Mouse (Mus musculus) midbrain, embryonic 16.5 days (tissue): ENCODE data around the gene Gtsf2. TPM values are rescaled to one million over a fixed set of nuclear protein-coding genes. Genes with fewer than 3 reads are reported as not detected.

Experiments
- ATAC-seq: fragments of 200-750 bp; cut with Nextera tagmentation; 2 replicates; pipeline ENCODE4 v1.8.0; 2017; ENCODE audit warnings: moderate TSS enrichment
- H3K27ac ChIP-seq: fragments of 300-500 bp; sonication (generic); 2 replicates; pipeline ENCODE4 v1.5.1; 2014; ENCODE audit warnings: mild to moderate bottlenecking, low read length, mixed read lengths
- H3K27me3 ChIP-seq: fragments of 300-500 bp; sonication (generic); 2 replicates; pipeline ENCODE4 v1.6.1; 2014; ENCODE audit warnings: low read depth, low read length, mixed read lengths; ENCODE audit not compliant: control insufficient read depth, insufficient read depth
- H3K36me3 ChIP-seq: fragments of 300-500 bp; sonication (generic); 2 replicates; pipeline ENCODE4 v1.6.1; 2014; ENCODE audit warnings: mild to moderate bottlenecking, low read length, moderate library complexity, mixed read lengths; ENCODE audit not compliant: control insufficient read depth, insufficient read depth
- H3K4me1 ChIP-seq: fragments of 300-500 bp; sonication (generic); 2 replicates; pipeline ENCODE4 v1.6.1; 2014; ENCODE audit warnings: mild to moderate bottlenecking, low read length, mixed read lengths; ENCODE audit not compliant: control insufficient read depth, insufficient read depth
- H3K4me2 ChIP-seq: fragments of 300-500 bp; sonication (generic); 2 replicates; pipeline ENCODE4 v1.6.1; 2014; ENCODE audit warnings: mild to moderate bottlenecking, low read length, mixed read lengths
- H3K4me3 ChIP-seq: fragments of 300-500 bp; sonication (generic); 2 replicates; pipeline ENCODE4 v1.5.1; 2014; ENCODE audit warnings: low read depth, mild to moderate bottlenecking, low read length, moderate library complexity, mixed read lengths
- H3K9ac ChIP-seq: fragments of 300-500 bp; sonication (generic); 2 replicates; pipeline ENCODE4 v1.6.1; 2014; ENCODE audit warnings: low read depth, low read length, mixed read lengths
- H3K9me3 ChIP-seq: fragments of 300-500 bp; sonication (generic); replicated peaks from 2 replicates; pipeline ENCODE4 v1.6.1; 2014; ENCODE audit warnings: mild to moderate bottlenecking, low read length, mixed read lengths; ENCODE audit not compliant: control insufficient read depth, poor library complexity, severe bottlenecking
- WGBS: fragments of 180-500 bp; shearing (Covaris S2); extraction: QIAGEN DNeasy Blood & Tissue Kit; methylation state at CpG from one replicate; pipeline ENCODE4 v1.1.7; 2014; 5-methylcytosine and 5-hydroxymethylcytosine counted together
- polyA plus RNA-seq: library from polyadenylated mRNA; unstranded; fragments of >200 nt; fragmentation: Nextera tagmentation; extraction: Ambion mirVana; gene quantifications from 2 replicates; pipeline ENCODE4 v1.2.1, GENCODE M21; 2015

Gene Gtsf2
- not detected in 2 replicates for polyA plus RNA-seq

GRCm38 (mm10) chr15:103448369-103448768 lies at the start of gene Gtsf2:
Gene Gtsf2, minus strand, starts transcription at chr15:103448469.
- 8% methylated on average over 3 of the region's 3 CpGs for WGBS
- no peak for ATAC-seq
- H3K36me3 ChIP-seq = no peaks in the 10 kb centered on the region
- H3K9ac ChIP-seq = no peak within 1 kb of the TSS
- H3K9me3 ChIP-seq = no peaks in the 10 kb centered on the region
- no peak within 1 kb of the TSS for H3K27ac ChIP-seq
- no peaks in the 10 kb centered on the region for H3K27me3 ChIP-seq
- H3K4me2 ChIP-seq = no peak within 1 kb of the TSS
- H3K4me1 ChIP-seq = no peaks in the 10 kb centered on the region
- H3K4me3 ChIP-seq = no peak within 1 kb of the TSS

DNA sequence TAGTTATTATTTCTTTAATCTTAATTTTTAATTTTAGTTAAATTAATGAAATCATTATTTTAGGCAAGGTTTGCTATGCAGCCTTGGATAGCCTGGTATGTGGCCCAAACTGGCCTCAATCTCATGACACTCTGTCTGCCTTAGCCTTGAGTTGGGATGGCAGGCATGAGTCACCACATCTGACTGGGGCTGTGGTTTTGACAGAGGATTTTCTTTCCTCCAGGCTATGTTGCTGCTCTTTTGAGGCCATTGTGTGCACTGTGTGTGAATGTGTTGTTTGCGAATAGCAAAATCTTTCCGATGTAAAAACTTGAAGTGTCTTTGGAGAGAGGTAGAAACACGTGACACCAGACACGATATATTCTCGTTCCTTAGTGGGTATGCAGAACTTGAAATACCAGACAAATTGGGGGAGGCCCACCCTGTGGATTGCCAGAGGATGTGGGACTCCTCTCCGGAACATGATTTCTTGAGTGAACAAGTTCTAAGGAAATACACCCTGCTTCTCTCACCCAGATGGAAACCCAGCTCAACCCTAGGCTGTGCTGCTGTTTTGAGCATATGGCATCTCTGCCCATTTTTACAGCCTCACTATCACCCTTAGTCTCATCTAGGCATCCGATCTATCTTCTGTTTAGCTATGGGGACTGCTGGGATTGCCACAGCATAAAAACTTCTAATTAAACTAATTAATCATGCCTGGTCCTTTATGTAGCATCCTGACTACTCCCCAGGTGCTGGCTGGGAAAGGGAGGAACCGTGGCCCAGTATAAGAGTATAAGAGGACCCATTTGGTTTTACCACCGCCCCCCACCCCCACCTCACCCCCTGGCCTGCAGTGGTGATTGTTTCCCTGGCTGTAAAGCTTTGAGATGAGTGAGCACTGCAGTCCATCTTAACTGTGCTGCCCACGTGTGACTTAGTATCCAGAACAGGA lies 48.2 kb upstream of the Gtsf2 start:
- peaks cover 5% of the 10 kb centered on the region; the same call in 1 of the 2 replicates for H3K4me1 ChIP-seq
- no peak overlapping the region for H3K4me2 ChIP-seq
- no peaks in the 10 kb centered on the region for H3K9me3 ChIP-seq
- no peaks in the 10 kb centered on the region for H3K36me3 ChIP-seq
- no peak overlapping the region for H3K27ac ChIP-seq
- H3K27me3 ChIP-seq = no peaks in the 10 kb centered on the region
- ATAC-seq = no peak
- no peak overlapping the region for H3K9ac ChIP-seq
- 77% methylated on average over 10 of the region's 10 CpGs for WGBS
- no peak overlapping the region for H3K4me3 ChIP-seq

- WGBS = 54% methylated on average over 4 of the region's 4 CpGs
- Histone ChIP-seq H3K4me3 (no peak overlapping the region), H3K9ac (no peak overlapping the region), H3K4me2 (no peak overlapping the region), H3K9me3 (no peaks in the 10 kb centered on the region), H3K27ac (no peak overlapping the region), H3K4me1 (peaks cover 11% of the 10 kb centered on the region), H3K27me3 (no peaks in the 10 kb centered on the region), H3K36me3 (no peaks in the 10 kb centered on the region)
- no peak for ATAC-seq
These were observed 40.1 kb upstream of the Gtsf2 start for GRCm38 (mm10) chr15:103488336-103488735.

DNA sequence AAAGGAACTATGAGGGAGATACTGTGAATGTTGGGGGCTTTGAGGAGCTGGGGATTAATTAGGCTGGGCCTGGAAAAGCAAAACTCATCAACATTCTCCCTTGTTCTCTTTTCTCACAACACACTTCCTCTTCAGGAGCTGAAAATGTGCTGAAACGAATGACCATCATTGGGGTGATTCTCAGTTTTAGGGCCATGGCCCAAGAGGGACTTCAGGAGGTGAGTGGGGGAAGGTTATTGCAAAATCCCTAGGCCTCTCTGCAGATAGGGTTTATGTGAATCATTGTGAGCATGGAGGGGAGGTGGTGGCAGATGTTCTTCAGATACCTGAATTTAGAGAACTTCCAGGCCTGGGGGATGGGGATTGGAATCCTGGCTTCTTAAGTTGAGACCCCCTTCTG lies 38.4 kb upstream of the Gtsf2 start:
- H3K4me2 ChIP-seq = no peak overlapping the region
- H3K4me3 ChIP-seq = no peak overlapping the region
- no peaks in the 10 kb centered on the region for H3K27me3 ChIP-seq
- no peak overlapping the region for H3K27ac ChIP-seq
- H3K9ac ChIP-seq = no peak overlapping the region
- 74% methylated on average over 1 of the region's 1 CpGs for WGBS
- H3K9me3 ChIP-seq = no peaks in the 10 kb centered on the region
- ATAC-seq = no peak
- H3K4me1 ChIP-seq = peaks cover 14% of the 10 kb centered on the region
- no peaks in the 10 kb centered on the region for H3K36me3 ChIP-seq

- peaks cover 14% of the 10 kb centered on the region for H3K4me1 ChIP-seq
- 36% methylated on average over 3 of the region's 3 CpGs for WGBS
- H3K4me2 ChIP-seq = no peak overlapping the region
- H3K36me3 ChIP-seq = no peaks in the 10 kb centered on the region
- H3K27me3 ChIP-seq = no peaks in the 10 kb centered on the region
- ATAC-seq = 0 out of 2 replicates have a peak, but pooled peaks have one; percentile 22
- no peak overlapping the region for H3K9ac ChIP-seq
- H3K27ac ChIP-seq = peak overlapping the region; percentile 2; the same call in 1 of the 2 replicates
- H3K4me3 ChIP-seq = no peak overlapping the region
- H3K9me3 ChIP-seq = no peaks in the 10 kb centered on the region
These were observed 36.8 kb upstream of the Gtsf2 start for GRCm38 (mm10) chr15:103485106-103485505.

DNA sequence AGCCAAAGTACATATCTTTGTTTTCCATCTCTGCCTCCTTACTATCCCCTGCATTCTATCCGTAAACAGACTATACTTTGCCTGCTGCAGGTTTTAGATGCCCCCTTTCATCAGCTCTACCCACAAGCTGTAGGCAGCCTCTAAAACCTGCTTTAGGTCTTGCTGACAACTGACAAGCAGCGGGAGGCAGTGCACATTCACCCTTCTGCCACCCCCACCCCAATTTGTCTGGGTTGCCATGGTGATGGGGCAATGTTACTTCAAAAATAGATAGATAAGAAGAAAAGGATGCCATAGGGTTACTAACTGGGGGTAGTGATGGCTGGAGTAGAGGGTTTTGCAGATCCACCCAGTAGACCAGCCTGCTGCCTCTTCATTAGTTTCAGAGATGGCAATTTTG lies 36.2 kb upstream of the Gtsf2 start:
- no peaks in the 10 kb centered on the region for H3K9me3 ChIP-seq
- no peaks in the 10 kb centered on the region for H3K27me3 ChIP-seq
- ATAC-seq = peak; percentile 43
- WGBS = 29% methylated on average over 2 of the region's 2 CpGs
- peak overlapping the region; percentile 1; the same call in 1 of the 2 replicates for H3K27ac ChIP-seq
- no peak overlapping the region for H3K4me2 ChIP-seq
- H3K4me1 ChIP-seq = peaks cover 14% of the 10 kb centered on the region
- no peak overlapping the region for H3K9ac ChIP-seq
- H3K36me3 ChIP-seq = no peaks in the 10 kb centered on the region
- H3K4me3 ChIP-seq = no peak overlapping the region

DNA sequence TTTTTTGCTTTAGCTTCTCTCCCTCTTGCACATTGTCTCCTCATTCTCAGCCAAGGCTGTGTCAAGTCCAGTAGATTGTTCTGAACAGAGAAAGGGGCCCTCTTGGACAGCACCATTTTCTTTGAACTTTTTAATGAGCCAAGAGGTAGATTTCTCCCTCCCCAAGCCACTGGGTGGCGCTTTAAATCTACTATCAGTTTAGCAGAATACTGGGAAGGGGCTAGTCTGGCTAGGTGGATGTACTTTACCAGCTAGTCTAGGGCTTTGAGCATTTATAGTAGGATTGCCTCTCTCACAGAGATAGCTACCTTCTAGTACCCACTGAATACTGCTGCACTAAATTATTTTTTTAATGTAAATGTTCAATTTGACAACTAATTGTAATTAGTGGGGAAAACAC lies 34.2 kb upstream of the Gtsf2 start:
- Histone ChIP-seq H3K27me3 (no peaks in the 10 kb centered on the region), H3K4me3 (no peak overlapping the region), H3K4me2 (no peak overlapping the region), H3K9ac (no peak overlapping the region), H3K36me3 (no peaks in the 10 kb centered on the region), H3K9me3 (no peaks in the 10 kb centered on the region), H3K27ac (no peak overlapping the region), H3K4me1 (peaks cover 14% of the 10 kb centered on the region)
- ATAC-seq = peak; percentile 46; the same call in 1 of the 2 replicates
- WGBS = 0% methylated on average over 1 of the region's 1 CpGs

- no peak overlapping the region for H3K4me2 ChIP-seq
- no peaks in the 10 kb centered on the region for H3K36me3 ChIP-seq
- WGBS = 90% methylated on average over 2 of the region's 2 CpGs
- no peaks in the 10 kb centered on the region for H3K27me3 ChIP-seq
- H3K4me3 ChIP-seq = no peak overlapping the region
- peaks cover 13% of the 10 kb centered on the region for H3K4me1 ChIP-seq
- no peaks in the 10 kb centered on the region for H3K9me3 ChIP-seq
- no peak overlapping the region for H3K9ac ChIP-seq
- no peak overlapping the region for H3K27ac ChIP-seq
- no peak for ATAC-seq
These were observed 31.9 kb upstream of the Gtsf2 start for GRCm38 (mm10) chr15:103480129-103480528.

- Histone ChIP-seq H3K36me3 (no peaks in the 10 kb centered on the region), H3K4me2 (no peak overlapping the region), H3K4me3 (no peak overlapping the region), H3K9ac (no peak overlapping the region), H3K9me3 (no peaks in the 10 kb centered on the region), H3K27ac (no peak overlapping the region), H3K27me3 (no peaks in the 10 kb centered on the region), H3K4me1 (peaks cover 4% of the 10 kb centered on the region; the same call in 1 of the 2 replicates)
- no peak for ATAC-seq
- WGBS = 65% methylated on average over 1 of the region's 1 CpGs
These were observed 30.9 kb upstream of the Gtsf2 start for GRCm38 (mm10) chr15:103479080-103479606.
